Mouse (Mus musculus) adrenal gland, postnatal 14 days (tissue): ENCODE results near the gene Sacm1l. TPM values are rescaled to one million over a fixed set of nuclear protein-coding genes. Genes with fewer than 3 reads are reported as not detected.
A peak's percentile ranks its signal among the peaks of the same experiment; 100 is the strongest.

Experiments
- DNase-seq: peaks from one replicate; pipeline ENCODE4 v3.0.0; 2021; ENCODE audit warnings: mixed read lengths
- long read RNA-seq, 2 experiments: library from polyadenylated mRNA; stranded (forward); transcript quantifications; one replicate each; pipeline ENCODE4 v2.0.0; 2021
- total RNA-seq: library from RNA; stranded (reverse); gene quantifications from 2 replicates; pipeline ENCODE4 v1.2.3, GENCODE M21; 2021

The Sacm1l gene
- total RNA-seq, result 112 and 125 TPM in 2 replicates
- long read RNA-seq, experiment 1, transcript Sacm1l-201 (20 exons, 3,558 nt), result major isoform, 127 of 146 reads
- long read RNA-seq, experiment 1, partial matches to known transcripts, result 5 of 146 reads
- long read RNA-seq, experiment 1, other reads (novel, unspliced or antisense), result 13 of 146 reads
- long read RNA-seq, experiment 2, transcript Sacm1l-201 (20 exons, 3,558 nt), result major isoform, 107 of 126 reads
- long read RNA-seq, experiment 2, partial matches to known transcripts, result 3 of 126 reads
- long read RNA-seq, experiment 2, other reads (novel, unspliced or antisense), result 16 of 126 reads

GRCm38 (mm10) chr9:123529392-123530157 lies at the start of gene Sacm1l:
Gene Sacm1l, plus strand, starts transcription at chr9:123529759.
- peak; percentile 99 for DNase-seq

GRCm38 (mm10) chr9:123479876-123480252 lies 49.7 kb upstream of the Sacm1l start:
- no peak for DNase-seq

GRCm38 (mm10) chr9:123480253-123480921 lies 49.2 kb upstream of the Sacm1l start:
- no peak for DNase-seq

GRCm38 (mm10) chr9:123481136-123481535 lies 48.4 kb upstream of the Sacm1l start:
- no peak for DNase-seq

- DNase-seq, result no peak
Measured at GRCm38 (mm10) chr9:123483598-123483997, 46.0 kb upstream of the Sacm1l start.

GRCm38 (mm10) chr9:123484830-123485229 lies 44.7 kb upstream of the Sacm1l start:
- DNase-seq, result no peak

- no peak for DNase-seq
Measured at GRCm38 (mm10) chr9:123485561-123485960, 44.0 kb upstream of the Sacm1l start.

GRCm38 (mm10) chr9:123486635-123487034 lies 42.9 kb upstream of the Sacm1l start:
- no peak for DNase-seq

GRCm38 (mm10) chr9:123489073-123489472 lies 40.5 kb upstream of the Sacm1l start:
- DNase-seq, result no peak

- DNase-seq, result peak; percentile 47
Measured at GRCm38 (mm10) chr9:123489727-123490343, 39.7 kb upstream of the Sacm1l start.

- peak; percentile 54 for DNase-seq
Measured at GRCm38 (mm10) chr9:123490930-123491329, 38.6 kb upstream of the Sacm1l start.

- DNase-seq, result peak; percentile 55
Measured at GRCm38 (mm10) chr9:123491917-123492585, 37.5 kb upstream of the Sacm1l start.

- DNase-seq, result peak; percentile 8
Measured at GRCm38 (mm10) chr9:123496665-123497064, 32.9 kb upstream of the Sacm1l start.

- DNase-seq, result no peak
Measured at GRCm38 (mm10) chr9:123497906-123498305, 31.7 kb upstream of the Sacm1l start.

GRCm38 (mm10) chr9:123500480-123500879 lies 29.1 kb upstream of the Sacm1l start:
- peak; percentile 37 for DNase-seq

GRCm38 (mm10) chr9:123503171-123503834 lies 26.3 kb upstream of the Sacm1l start:
- no peak for DNase-seq

- peak; percentile 78 for DNase-seq
Measured at GRCm38 (mm10) chr9:123504325-123504724, 25.2 kb upstream of the Sacm1l start.

GRCm38 (mm10) chr9:123505598-123505997 lies 24.0 kb upstream of the Sacm1l start:
- no peak for DNase-seq

GRCm38 (mm10) chr9:123506270-123507146 lies 23.1 kb upstream of the Sacm1l start:
- no peak for DNase-seq

- no peak for DNase-seq
Measured at GRCm38 (mm10) chr9:123507380-123507779, 22.2 kb upstream of the Sacm1l start.
